Mouse (Mus musculus) liver, postnatal 0 days (tissue): ENCODE measurements around the gene Cd81.

ENCODE experiments used
- CTCF ChIP-seq: sonication (generic); IDR thresholded peaks from 2 replicates; pipeline ENCODE4 v1.5.1; 2016; ENCODE audit warnings: antibody characterized with exemption, low read depth
- EP300 ChIP-seq: IDR thresholded peaks from 2 replicates; pipeline ENCODE4 v1.6.1; 2016; ENCODE audit warnings: antibody characterized with exemption, low read depth, mild to moderate bottlenecking

- no peak for TF ChIP-seq EP300
- no peak for TF ChIP-seq CTCF
Measured at GRCm38 (mm10) chr7:143055499-143056186, 3.1 kb downstream of the Cd81 start.
